Mouse (Mus musculus) neural tube, embryonic 12.5 days (tissue): ENCODE results near the gene Spsb3. TPM values are rescaled to one million over a fixed set of nuclear protein-coding genes. Genes with fewer than 3 reads are reported as not detected.

Source experiments
- ATAC-seq: fragments of 200-750 bp; cut with Nextera tagmentation; 2 replicates; pipeline ENCODE4 v1.8.0; 2017; ENCODE audit warnings: low read depth, mild to moderate bottlenecking, moderate TSS enrichment, moderate library complexity; ENCODE audit not compliant: low FRiP score
- H3K27ac ChIP-seq: fragments of 300-500 bp; sonication (generic); 2 replicates; pipeline ENCODE4 v1.5.1; 2016
- H3K27me3 ChIP-seq: fragments of 300-500 bp; sonication (generic); replicated peaks from 2 replicates; pipeline ENCODE4 v1.6.1; 2016; ENCODE audit warnings: mild to moderate bottlenecking
- H3K36me3 ChIP-seq: fragments of 300-500 bp; sonication (generic); 2 replicates; pipeline ENCODE4 v1.6.1; 2016; ENCODE audit warnings: mild to moderate bottlenecking
- H3K4me1 ChIP-seq: fragments of 300-500 bp; sonication (generic); 2 replicates; pipeline ENCODE4 v1.6.1; 2016
- H3K4me2 ChIP-seq: fragments of 300-500 bp; sonication (generic); replicated peaks from 2 replicates; pipeline ENCODE4 v1.6.1; 2016; ENCODE audit warnings: mild to moderate bottlenecking
- H3K4me3 ChIP-seq: fragments of 300-500 bp; sonication (generic); 2 replicates; pipeline ENCODE4 v1.5.1; 2016
- H3K9ac ChIP-seq: fragments of 300-500 bp; sonication (generic); 2 replicates; pipeline ENCODE4 v1.6.1; 2016; ENCODE audit warnings: mild to moderate bottlenecking
- H3K9me3 ChIP-seq: fragments of 300-500 bp; sonication (generic); 2 replicates; pipeline ENCODE4 v1.6.1; 2016; ENCODE audit warnings: mild to moderate bottlenecking
- WGBS: fragments of 180-500 bp; shearing (Covaris S2); methylation state at CpG from one replicate; pipeline ENCODE4 v1.1.7; 2016; 5-methylcytosine and 5-hydroxymethylcytosine counted together
- polyA plus RNA-seq: library from polyadenylated mRNA; unstranded; fragments of >200 nt; fragmentation: Nextera tagmentation; extraction: Ambion mirVana; gene quantifications from 2 replicates; pipeline ENCODE4 v1.2.1, GENCODE M21; 2016

Gene Spsb3
- polyA plus RNA-seq, 1 experiment from 2014 or later = 57.7 TPM

GRCm38 (mm10) chr17:24892785-24893184 lies 6.3 kb downstream of the Spsb3 start:
- no peak for ATAC-seq
- Histone ChIP-seq H3K9ac (no peak overlapping the region), H3K4me2 (0 out of 2 replicates have a peak overlapping the region, but pooled peaks have one; percentile 99), H3K4me3 (no peak overlapping the region), H3K27ac (no peak overlapping the region), H3K36me3 (peaks cover 54% of the 10 kb centered on the region), H3K9me3 (no peaks in the 10 kb centered on the region), H3K4me1 (peaks cover 39% of the 10 kb centered on the region), H3K27me3 (no peaks in the 10 kb centered on the region)
- 91% methylated on average over 12 of the region's 12 CpGs for WGBS

GRCm38 (mm10) chr17:24893276-24893675 lies 6.8 kb downstream of the Spsb3 start:
- no peaks in the 10 kb centered on the region for H3K9me3 ChIP-seq
- WGBS = 97% methylated on average over 2 of the region's 2 CpGs
- peaks cover 38% of the 10 kb centered on the region for H3K4me1 ChIP-seq
- 0 out of 2 replicates have a peak overlapping the region, but pooled peaks have one; percentile 99 for H3K4me2 ChIP-seq
- no peak overlapping the region for H3K4me3 ChIP-seq
- peaks cover 58% of the 10 kb centered on the region for H3K36me3 ChIP-seq
- no peak for ATAC-seq
- no peaks in the 10 kb centered on the region for H3K27me3 ChIP-seq
- no peak overlapping the region for H3K27ac ChIP-seq
- no peak overlapping the region for H3K9ac ChIP-seq

GRCm38 (mm10) chr17:24894061-24894994 lies 7.9 kb downstream of the Spsb3 start:
- Histone ChIP-seq H3K4me3 (peak overlapping the region; percentile 94), H3K9ac (peak overlapping the region; percentile 87), H3K9me3 (no peaks in the 10 kb centered on the region), H3K4me2 (peak overlapping the region; percentile 99), H3K4me1 (peaks cover 38% of the 10 kb centered on the region), H3K27me3 (no peaks in the 10 kb centered on the region), H3K27ac (peak overlapping the region; percentile 26; the same call in 1 of the 2 replicates), H3K36me3 (peaks cover 65% of the 10 kb centered on the region)
- 12% methylated on average over 31 of the region's 31 CpGs for WGBS
- ATAC-seq = 0 out of 2 replicates have a peak, but pooled peaks have one; percentile 14

- H3K27me3 ChIP-seq = no peaks in the 10 kb centered on the region
- peaks cover 38% of the 10 kb centered on the region for H3K4me1 ChIP-seq
- peak within 1 kb of the TSS; percentile 59 for H3K27ac ChIP-seq
- H3K9ac ChIP-seq = peak within 1 kb of the TSS; percentile 87
- under 1% methylated on average over 62 of the region's 62 CpGs for WGBS
- H3K4me2 ChIP-seq = peak within 1 kb of the TSS; percentile 99
- no peaks in the 10 kb centered on the region for H3K9me3 ChIP-seq
- H3K4me3 ChIP-seq = peak within 1 kb of the TSS; percentile 94
- peaks cover 69% of the 10 kb centered on the region for H3K36me3 ChIP-seq
- peak; percentile 27 for ATAC-seq
Measured at GRCm38 (mm10) chr17:24894995-24895547, 8.6 kb downstream of the Spsb3 start, which contains the start of the genes Eme2 and Mrps34. Gene Eme2, minus strand, starts transcription at chr17:24895087. Gene Mrps34, plus strand, starts transcription at chr17:24895116.

- no peak for ATAC-seq
- no peaks in the 10 kb centered on the region for H3K9me3 ChIP-seq
- H3K36me3 ChIP-seq = peaks cover 69% of the 10 kb centered on the region
- peak overlapping the region; percentile 59; the same call in 1 of the 2 replicates for H3K27ac ChIP-seq
- H3K9ac ChIP-seq = peak overlapping the region; percentile 87
- peak overlapping the region; percentile 99 for H3K4me2 ChIP-seq
- 11% methylated on average over 23 of the region's 23 CpGs for WGBS
- peaks cover 38% of the 10 kb centered on the region for H3K4me1 ChIP-seq
- no peaks in the 10 kb centered on the region for H3K27me3 ChIP-seq
- peak overlapping the region; percentile 94 for H3K4me3 ChIP-seq
Measured at GRCm38 (mm10) chr17:24895571-24896240, 9.3 kb downstream of the Spsb3 start.

GRCm38 (mm10) chr17:24896241-24896992 lies 10.0 kb downstream of the Spsb3 start, which contains the start of gene Nme3:
Gene Nme3, plus strand, starts transcription at chr17:24896500.
- H3K27ac ChIP-seq = peak within 1 kb of the TSS; percentile 59
- 1% methylated on average over 48 of the region's 50 CpGs for WGBS
- H3K9ac ChIP-seq = peak within 1 kb of the TSS; percentile 87
- peak within 1 kb of the TSS; percentile 99 for H3K4me2 ChIP-seq
- ATAC-seq = peak; percentile 65
- peak within 1 kb of the TSS; percentile 94 for H3K4me3 ChIP-seq
- H3K27me3 ChIP-seq = no peaks in the 10 kb centered on the region
- no peaks in the 10 kb centered on the region for H3K9me3 ChIP-seq
- H3K36me3 ChIP-seq = peaks cover 69% of the 10 kb centered on the region
- H3K4me1 ChIP-seq = peaks cover 38% of the 10 kb centered on the region

- no peaks in the 10 kb centered on the region for H3K27me3 ChIP-seq
- H3K36me3 ChIP-seq = peaks cover 69% of the 10 kb centered on the region
- H3K4me2 ChIP-seq = peak overlapping the region; percentile 99
- peak overlapping the region; percentile 94 for H3K4me3 ChIP-seq
- H3K27ac ChIP-seq = peak overlapping the region; percentile 50; the same call in 1 of the 2 replicates
- no peak for ATAC-seq
- peaks cover 38% of the 10 kb centered on the region for H3K4me1 ChIP-seq
- H3K9me3 ChIP-seq = no peaks in the 10 kb centered on the region
- WGBS = 35% methylated on average over 11 of the region's 11 CpGs
- H3K9ac ChIP-seq = peak overlapping the region; percentile 87
Measured at GRCm38 (mm10) chr17:24896993-24897269, 10.5 kb downstream of the Spsb3 start.

GRCm38 (mm10) chr17:24897600-24897999 lies 11.2 kb downstream of the Spsb3 start:
- Histone ChIP-seq H3K36me3 (peaks cover 69% of the 10 kb centered on the region), H3K4me3 (peak overlapping the region; percentile 94; the same call in 1 of the 2 replicates), H3K4me1 (peaks cover 38% of the 10 kb centered on the region), H3K27me3 (no peaks in the 10 kb centered on the region), H3K27ac (no peak overlapping the region), H3K4me2 (peak overlapping the region; percentile 99), H3K9me3 (no peaks in the 10 kb centered on the region), H3K9ac (peak overlapping the region; percentile 87)
- 75% methylated on average over 4 of the region's 4 CpGs for WGBS
- ATAC-seq = no peak

GRCm38 (mm10) chr17:24898041-24898854 lies 11.8 kb downstream of the Spsb3 start:
- WGBS = 84% methylated on average over 4 of the region's 4 CpGs
- no peak overlapping the region for H3K27ac ChIP-seq
- H3K4me1 ChIP-seq = peaks cover 38% of the 10 kb centered on the region

GRCm38 (mm10) chr17:24899153-24899552 lies 12.7 kb downstream of the Spsb3 start:
- Histone ChIP-seq H3K27me3 (no peaks in the 10 kb centered on the region), H3K4me3 (no peak overlapping the region), H3K27ac (no peak overlapping the region), H3K9ac (no peak overlapping the region), H3K36me3 (peaks cover 74% of the 10 kb centered on the region), H3K9me3 (no peaks in the 10 kb centered on the region), H3K4me2 (no peak overlapping the region), H3K4me1 (peaks cover 29% of the 10 kb centered on the region)
- 84% methylated on average over 5 of the region's 5 CpGs for WGBS
- ATAC-seq = no peak

More at GRCm38 (mm10) chr17:24898041-24898854, 11.8 kb downstream of the Spsb3 start:
- no peak for ATAC-seq
- H3K4me2 ChIP-seq = peak overlapping the region; percentile 99
- H3K36me3 ChIP-seq = peaks cover 69% of the 10 kb centered on the region
- no peak overlapping the region for H3K4me3 ChIP-seq
- no peaks in the 10 kb centered on the region for H3K27me3 ChIP-seq
- no peaks in the 10 kb centered on the region for H3K9me3 ChIP-seq
- H3K9ac ChIP-seq = 0 out of 2 replicates have a peak overlapping the region, but pooled peaks have one; percentile 87

- Histone ChIP-seq H3K4me1 (peaks cover 25% of the 10 kb centered on the region), H3K9me3 (no peaks in the 10 kb centered on the region), H3K9ac (no peak overlapping the region), H3K27me3 (no peaks in the 10 kb centered on the region), H3K4me3 (no peak overlapping the region), H3K4me2 (no peak overlapping the region), H3K27ac (no peak overlapping the region), H3K36me3 (peaks cover 83% of the 10 kb centered on the region)
- ATAC-seq = no peak
- WGBS = 93% methylated on average over 6 of the region's 6 CpGs
Measured at GRCm38 (mm10) chr17:24900014-24900413, 13.6 kb downstream of the Spsb3 start.
